Mouse (Mus musculus) erythroblast, adult 5-6 weeks (primary cell): Measurements from ENCODE around the gene Acy3. TPM values are rescaled to one million over a fixed set of nuclear protein-coding genes. Genes with fewer than 3 reads are reported as not detected.
"Not testable (repeated sequence)": the region's sequence is repeated elsewhere in the genome, so short reads cannot be mapped to it uniquely, and the experiment has no call there.

Source experiments
- ATAC-seq: replicated peaks from 2 replicates; pipeline ENCODE4 v1.8.0; 2016; ENCODE audit warnings: moderate number of reproducible peaks, mild to moderate bottlenecking, moderate TSS enrichment, inconsistent platforms; ENCODE audit not compliant: poor library complexity, low FRiP score, severe bottlenecking
- total RNA-seq, 2 experiments: library from RNA; stranded (forward) in 1 of 2; stranded (reverse) in 1 of 2; fragments of 150-400 nt in 1 of 2; fragments of 200-764, 138-1000 nt in 1 of 2; gene quantifications; 2 replicates each; pipeline versions ENCODE4 v1.2.3 to v1.2.4; 2015 to 2017; ENCODE audit warnings: low replicate concordance in 2 of 2

Gene Acy3
- total RNA-seq (2015; ENCODE audit: low replicate concordance) (1.5 TPM in 1 of 2 replicates, not detected in the other), total RNA-seq (2017; ENCODE audit: low replicate concordance) (0.56 TPM in 1 of 2 replicates, not detected in the other)

DNA sequence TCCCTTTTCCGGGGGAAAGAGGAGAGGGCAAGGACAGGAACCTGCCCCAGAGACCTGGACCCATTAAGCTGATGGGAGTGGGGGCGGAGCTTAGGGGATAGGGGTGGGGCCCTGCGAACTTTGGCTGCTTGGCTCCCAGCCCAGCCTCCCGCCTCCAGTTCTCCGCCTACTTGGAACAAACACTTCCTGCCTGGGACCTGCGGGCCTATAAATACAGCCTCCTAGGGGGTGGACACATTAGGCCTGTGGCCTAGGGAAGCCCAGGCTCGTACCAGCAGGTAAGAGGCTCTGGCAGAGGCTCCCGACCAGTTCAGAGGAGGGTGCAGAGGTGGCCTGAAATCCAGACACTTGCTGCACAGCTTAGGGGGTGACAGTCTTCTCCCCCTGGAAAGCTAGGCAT, at the start of gene Acy3:
Gene Acy3 (plus strand): TSS at position 237 of the 400 bp plus-strand sequence.
- ATAC-seq, result no peak

- no peak for ATAC-seq
Measured at GRCm38 (mm10) chr19:3942315-3942714, 44.1 kb upstream of the Acy3 start.

DNA sequence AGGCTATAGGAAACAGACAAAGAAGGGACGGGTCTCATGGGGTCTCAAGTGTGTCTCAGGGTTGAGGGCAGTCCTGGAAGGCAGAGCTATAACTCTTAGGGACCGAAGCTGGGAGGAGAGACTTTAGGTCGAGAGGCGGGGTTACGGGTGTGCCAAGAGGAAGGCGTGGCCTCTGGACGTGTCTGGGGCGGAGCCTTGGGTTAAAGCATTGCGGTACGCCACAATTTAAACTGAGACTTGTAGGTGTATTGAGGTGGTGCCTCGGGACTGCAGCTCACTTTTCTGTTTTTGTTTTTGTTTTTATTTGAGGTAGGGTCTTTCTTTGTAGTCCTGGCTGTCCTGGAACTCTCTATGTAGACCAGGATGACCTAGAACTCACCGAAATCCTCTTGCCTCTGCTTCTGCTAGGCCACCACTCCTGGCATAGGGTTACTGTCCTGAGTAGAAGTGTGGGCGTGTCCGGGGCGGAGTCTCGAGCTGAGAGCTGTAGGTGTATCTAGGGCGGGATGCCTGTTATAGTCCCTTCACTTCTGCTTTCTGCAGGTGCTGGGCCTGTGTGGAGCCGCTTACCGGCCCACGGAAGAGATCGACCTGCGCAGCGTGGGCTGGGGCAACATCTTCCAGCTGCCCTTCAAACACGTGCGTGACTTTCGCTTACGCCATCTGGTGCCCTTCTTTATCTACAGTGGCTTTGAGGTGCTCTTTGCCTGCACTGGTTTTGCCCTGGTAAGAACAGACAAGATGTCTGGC, 43.2 kb upstream of the Acy3 start:
- peak; percentile 71 for ATAC-seq

DNA sequence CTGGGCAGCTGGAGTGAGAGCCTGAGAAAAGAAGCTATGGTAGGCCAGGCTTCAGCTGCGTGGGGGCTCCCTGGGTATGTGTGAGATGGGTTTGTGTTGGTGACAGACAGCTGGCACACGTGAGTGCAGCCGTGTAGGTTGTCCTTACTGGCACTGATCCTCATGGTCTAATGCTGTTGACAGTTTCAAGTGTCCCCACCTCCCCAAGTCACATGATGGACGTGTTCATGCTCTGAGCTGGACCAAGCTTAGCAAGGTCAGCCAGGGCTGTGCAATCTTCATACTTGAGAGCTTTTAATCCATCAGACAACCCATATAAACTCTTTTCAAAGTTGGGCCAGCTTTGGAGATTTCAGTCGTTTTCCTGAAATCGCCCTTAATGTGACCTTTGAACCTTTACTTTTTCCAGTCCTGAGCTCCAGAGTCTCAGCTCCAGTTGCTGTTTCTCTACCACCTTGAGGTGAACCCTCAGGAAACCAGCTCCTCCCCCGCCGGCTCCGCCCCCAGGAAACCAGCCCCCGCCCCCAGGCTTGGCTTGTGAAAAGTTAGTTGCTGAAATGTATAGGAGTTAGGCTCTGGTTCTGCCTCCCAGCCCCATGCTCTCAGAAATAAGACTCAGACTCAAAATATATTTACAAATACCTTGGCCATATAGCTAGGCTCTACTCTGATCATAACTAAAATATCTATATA, 40.4 kb upstream of the Acy3 start:
- ATAC-seq, result no peak

- peak; percentile 81 for ATAC-seq
Measured at GRCm38 (mm10) chr19:3946715-3947114, 39.7 kb upstream of the Acy3 start.

- no peak for ATAC-seq
Measured at GRCm38 (mm10) chr19:3947813-3948212, 38.6 kb upstream of the Acy3 start.

DNA sequence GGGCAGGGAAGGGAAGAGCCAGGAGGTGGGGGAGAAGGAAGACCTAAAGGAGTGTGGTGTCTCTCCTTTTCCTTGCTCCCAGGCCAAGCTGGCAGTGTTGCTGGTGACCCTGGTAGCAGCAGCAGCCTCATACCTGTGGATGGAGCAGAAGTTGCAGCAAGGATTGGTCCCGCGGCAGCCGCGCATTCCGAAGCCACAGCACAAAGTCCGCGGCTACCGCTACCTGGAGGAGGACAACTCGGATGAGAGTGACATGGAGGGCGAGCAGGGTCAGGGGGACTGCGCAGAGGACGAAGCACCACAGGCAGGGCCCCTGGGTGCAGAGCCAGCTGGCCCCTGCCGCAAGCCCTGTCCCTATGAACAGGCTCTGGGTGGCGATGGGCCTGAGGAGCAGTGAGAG, 37.8 kb upstream of the Acy3 start:
- ATAC-seq, result no peak

DNA sequence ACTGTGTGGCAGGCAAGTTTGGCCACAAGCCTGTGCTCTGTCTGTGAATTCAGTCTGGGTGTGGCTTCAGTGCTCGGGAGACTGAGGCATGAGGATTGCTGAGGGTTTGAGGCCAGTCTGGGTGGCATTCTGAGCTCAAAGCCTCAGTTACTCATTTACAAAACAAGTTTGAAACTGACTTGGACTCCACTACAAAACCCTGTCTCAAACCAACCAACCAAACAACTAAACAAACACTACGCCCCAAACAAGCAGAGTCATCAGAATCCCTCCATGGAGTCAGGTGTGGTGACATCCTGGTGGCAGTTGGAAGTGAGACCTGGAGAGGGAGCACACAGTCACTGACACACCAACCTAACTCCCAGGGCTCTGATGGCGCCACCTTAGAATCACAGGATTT, 36.0 kb upstream of the Acy3 start:
- no peak for ATAC-seq

GRCm38 (mm10) chr19:3951461-3951860, 34.9 kb upstream of the Acy3 start:
- ATAC-seq, result no peak

GRCm38 (mm10) chr19:3952099-3952498, 34.3 kb upstream of the Acy3 start:
- no peak for ATAC-seq

DNA sequence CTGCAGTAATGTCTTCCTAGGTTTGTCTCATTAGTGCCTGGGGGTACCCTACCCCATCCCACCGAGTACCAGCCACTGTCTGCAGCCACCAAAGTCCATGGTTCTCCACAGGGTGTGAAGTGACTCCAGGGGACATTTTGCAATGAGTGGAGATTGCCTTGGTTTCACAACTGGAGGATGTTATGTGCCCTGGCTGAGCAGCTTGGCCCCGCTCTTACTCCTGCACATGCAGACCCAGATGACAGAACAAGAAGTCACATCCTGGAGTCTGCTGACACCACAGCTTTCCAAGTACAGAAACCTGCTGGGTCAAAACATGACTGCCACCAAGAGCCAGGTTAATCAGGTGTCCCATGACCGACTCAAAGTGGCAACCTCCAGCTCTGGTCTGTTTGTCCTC, 31.3 kb upstream of the Acy3 start:
- no peak for ATAC-seq

GRCm38 (mm10) chr19:3955804-3956203, 30.6 kb upstream of the Acy3 start:
- no peak for ATAC-seq

GRCm38 (mm10) chr19:3957296-3958036, 28.9 kb upstream of the Acy3 start:
- ATAC-seq, result not testable (repeated sequence)

DNA sequence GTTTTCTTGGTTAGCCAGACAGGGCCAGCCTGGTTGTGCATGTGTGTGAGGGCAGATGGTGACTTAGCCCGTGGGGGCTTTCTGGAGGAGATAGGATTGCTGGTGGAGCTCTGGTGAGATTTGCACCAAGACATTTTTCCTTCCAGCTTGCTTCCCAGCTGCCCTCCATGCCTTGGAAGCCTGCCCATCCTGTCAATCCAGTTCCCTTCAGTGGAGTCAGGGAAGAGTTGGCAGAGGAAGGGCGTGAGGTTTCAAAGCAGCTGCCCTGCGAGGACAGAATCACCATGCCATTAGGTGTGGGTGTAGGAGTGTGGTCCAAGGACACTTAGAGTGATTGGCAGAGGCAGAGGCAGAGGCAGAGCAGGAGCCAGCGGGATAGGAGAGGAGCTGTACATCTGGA, 27.9 kb upstream of the Acy3 start, which contains the start of gene Aldh3b3:
Gene Aldh3b3 (plus strand): TSS at position 176 of the 400 bp plus-strand sequence.
- ATAC-seq, result no peak

DNA sequence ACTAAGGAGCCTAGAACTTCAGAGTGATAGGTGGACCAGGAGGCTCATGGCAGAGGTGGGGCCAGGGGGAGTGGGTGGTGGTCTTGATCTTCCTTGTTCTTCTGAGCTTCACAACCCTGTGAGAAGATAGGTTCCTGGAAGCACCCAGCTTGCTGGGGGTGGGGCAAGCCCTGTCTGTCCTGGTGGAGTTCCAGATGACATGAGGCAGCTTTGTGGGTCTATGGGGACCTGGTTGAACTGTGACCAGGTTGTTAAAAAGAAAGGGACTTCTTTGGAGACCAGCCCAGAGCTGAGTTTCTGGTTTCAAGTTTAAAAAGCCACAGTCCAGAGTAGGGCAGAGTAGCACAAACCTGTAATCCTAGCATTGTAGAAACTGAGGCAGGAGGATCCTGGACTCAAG, 27.3 kb upstream of the Acy3 start:
- no peak for ATAC-seq

- no peak for ATAC-seq
Measured at GRCm38 (mm10) chr19:3960211-3960610, 26.2 kb upstream of the Acy3 start.

GRCm38 (mm10) chr19:3961805-3962204, 24.6 kb upstream of the Acy3 start:
- ATAC-seq, result not testable (repeated sequence)

DNA sequence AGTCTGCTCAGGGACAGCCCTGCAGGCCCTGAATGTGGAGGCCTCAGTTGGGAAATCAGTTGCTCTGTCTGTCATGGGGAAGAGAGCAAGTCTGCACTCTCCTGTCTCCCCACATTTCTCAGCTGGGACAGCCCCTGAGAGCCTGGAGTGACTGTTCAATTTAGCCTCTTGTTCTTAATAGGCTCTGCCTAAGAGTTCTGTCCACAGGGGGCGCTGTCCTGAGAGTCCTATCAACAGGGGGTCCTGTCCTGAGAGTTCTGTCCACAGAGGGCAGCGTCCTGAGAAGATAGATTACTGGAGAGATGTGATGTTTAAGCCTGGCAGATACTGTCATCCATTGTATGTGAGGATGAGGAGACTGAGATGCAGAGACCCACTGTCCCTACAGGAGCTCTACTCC, 23.9 kb upstream of the Acy3 start:
- no peak for ATAC-seq

DNA sequence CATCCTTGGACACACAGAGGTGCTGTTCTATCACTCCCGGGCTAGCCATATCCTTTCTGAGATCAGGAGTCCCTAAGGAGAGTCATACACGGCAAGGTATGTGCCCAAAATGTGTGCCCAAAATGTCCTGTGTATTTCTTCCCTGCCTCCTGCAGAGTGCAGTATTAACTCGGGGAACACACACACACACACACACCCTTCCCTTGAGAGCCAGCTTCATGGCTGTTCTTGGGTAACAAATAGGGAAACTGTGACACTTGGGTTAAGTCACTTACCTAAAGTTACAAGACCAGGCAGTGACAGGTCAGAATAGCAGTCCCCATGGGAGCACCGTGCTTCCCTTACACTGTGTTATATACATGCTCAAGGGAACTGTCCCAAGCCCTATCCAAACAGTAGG, 22.3 kb upstream of the Acy3 start:
- ATAC-seq, result no peak

GRCm38 (mm10) chr19:3966330-3967075, 19.9 kb upstream of the Acy3 start:
- ATAC-seq, result no peak
